Mouse (Mus musculus): Measurements from ENCODE around the gene Hspb6. TPM values are rescaled to one million over a fixed set of nuclear protein-coding genes. Genes with fewer than 3 reads are reported as not detected.

Gene Hspb6
- 5.7 and 7.1 TPM in 2 replicates for polyA plus RNA-seq (2016; fragmentation: Nextera tagmentation; extraction: Ambion mirVana)

DNA sequence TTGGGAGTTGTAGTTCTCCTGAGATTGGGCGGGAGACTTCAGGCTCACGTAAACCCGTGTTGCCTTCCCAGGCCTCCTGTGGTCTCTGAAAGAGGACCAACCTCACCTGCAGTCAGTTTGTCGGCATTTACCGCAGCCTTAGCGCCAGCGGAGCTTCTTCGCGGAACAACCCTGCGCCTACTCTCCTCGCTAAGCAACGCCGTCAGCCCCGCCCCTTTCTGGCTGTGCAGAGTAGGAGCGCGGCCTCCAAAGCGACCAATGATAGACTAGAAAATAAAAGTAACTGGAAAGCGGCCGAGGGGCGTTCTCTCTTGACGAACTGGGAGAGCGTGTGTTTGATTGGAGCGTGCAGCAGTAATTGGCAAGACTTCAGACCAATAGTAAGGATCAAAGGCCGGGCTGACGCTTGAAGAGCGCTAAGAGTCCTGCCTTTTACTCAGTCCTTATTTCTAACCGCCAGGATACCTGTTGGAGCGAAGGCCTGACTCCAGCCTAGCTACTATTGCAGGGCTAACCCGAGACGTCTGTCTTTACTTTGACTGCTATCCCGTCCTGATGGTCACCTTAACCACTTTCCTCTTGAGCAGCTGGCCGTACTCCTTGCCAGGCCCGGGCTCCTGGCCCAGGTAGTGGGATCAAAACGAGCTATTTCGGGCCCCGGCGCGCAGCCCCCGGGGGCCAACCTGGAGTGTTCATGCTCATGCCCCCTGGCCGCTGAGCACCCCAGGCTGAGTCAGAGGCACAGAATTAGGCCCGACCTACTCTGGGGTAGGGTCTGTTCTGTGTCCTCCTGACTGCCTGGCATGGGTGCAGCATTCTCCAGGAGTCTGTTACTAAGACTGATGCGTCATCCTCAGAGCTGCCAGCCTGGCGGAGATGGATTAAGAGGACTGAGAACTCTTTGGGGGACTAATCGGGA lies at the start of gene Hspb6, which contains the start of gene Proser3:
Hspb6 (plus strand) TSS at position 77 of the 919 bp plus-strand sequence.
Proser3 (minus strand) TSS at position 198 of the 919 bp plus-strand sequence.
- WGBS, result 1% methylated on average over 44 of the region's 44 CpGs
- Histone ChIP-seq H3K36me3 (peaks cover 38% of the 10 kb centered on the region), H3K9me3 (replicated peaks) (no peaks in the 10 kb centered on the region), H3K27me3 (0 out of 2 replicates have a peak, but pooled peaks cover 3% of the 10 kb centered on the region), H3K27ac (peak within 1 kb of the TSS; percentile 91), H3K4me2 (replicated peaks) (peak within 1 kb of the TSS; percentile 87), H3K4me3 (peak within 1 kb of the TSS; percentile 61), H3K9ac (peak within 1 kb of the TSS; percentile 75), H3K4me1 (peaks cover 14% of the 10 kb centered on the region)
- ATAC-seq (ENCODE audit: low FRiP score), result peak; percentile 95

DNA sequence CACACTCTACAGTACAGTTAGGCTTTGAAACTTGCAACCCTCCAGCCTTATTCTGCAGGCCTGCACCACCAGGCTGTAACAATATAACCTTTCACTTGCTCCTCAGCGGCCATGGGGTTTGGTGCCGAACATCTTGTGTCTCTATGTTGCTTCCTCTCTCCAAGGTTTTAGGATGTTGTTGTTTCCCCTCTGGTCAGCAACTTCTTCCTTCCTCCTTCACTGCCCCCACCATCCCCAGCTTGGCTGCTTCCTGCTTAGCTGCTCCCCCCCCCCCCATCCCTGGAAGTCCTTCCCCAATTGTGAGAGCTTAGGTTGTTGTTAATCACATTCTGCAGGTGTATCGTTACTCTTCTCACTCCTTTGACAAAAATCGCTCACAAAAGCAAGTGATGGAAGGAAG lies 43.9 kb upstream of the Hspb6 start:
- Histone ChIP-seq H3K9ac (no peak overlapping the region), H3K4me1 (no peaks in the 10 kb centered on the region), H3K27me3 (no peaks in the 10 kb centered on the region), H3K36me3 (no peaks in the 10 kb centered on the region), H3K9me3 (replicated peaks) (no peaks in the 10 kb centered on the region), H3K27ac (no peak overlapping the region), H3K4me2 (replicated peaks) (no peak overlapping the region), H3K4me3 (no peak overlapping the region)
- ATAC-seq (ENCODE audit: low FRiP score), result no peak
- WGBS, result 74% methylated on average over 4 of the region's 4 CpGs

DNA sequence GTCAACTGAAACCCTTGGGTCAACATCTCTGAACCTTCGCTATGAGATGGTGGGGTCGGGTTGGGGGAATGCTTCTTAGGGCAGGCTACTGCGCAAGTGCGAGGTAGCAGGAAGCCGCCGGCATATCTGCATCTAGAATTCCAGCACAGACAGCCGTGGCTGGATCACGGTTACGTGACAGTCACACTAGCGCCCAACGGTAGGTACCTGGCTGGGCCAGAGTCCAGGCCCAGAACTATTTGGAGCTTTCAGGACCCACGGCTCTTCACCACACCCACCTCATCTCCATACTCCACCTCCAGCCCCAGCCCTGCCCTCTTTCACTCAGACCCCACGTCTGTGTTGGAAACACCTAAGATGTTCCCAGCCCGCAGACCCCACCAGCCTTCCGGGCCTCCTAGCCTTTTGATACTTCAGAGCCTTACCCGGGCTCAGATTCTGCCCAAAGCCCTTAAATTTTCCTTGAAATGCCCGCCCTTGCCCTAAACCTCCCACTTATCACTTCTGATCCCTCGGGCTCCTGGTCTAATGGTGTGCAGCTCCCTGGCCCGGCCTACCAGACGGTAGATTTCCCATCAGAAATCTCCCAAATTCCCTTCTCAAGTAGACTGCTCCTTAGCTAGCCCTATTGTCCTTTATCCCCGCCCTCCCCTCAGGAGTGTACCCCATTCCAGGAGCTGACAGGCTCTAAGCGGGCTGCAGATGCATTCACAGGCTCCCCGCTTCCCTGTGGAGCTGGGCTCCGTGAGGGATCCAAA lies 36.8 kb upstream of the Hspb6 start:
- peaks cover 3% of the 10 kb centered on the region; the same call in 1 of the 2 replicates for H3K4me1 ChIP-seq
- H3K4me3 ChIP-seq, result no peak overlapping the region
- ATAC-seq (ENCODE audit: low FRiP score), result no peak
- H3K36me3 ChIP-seq, result no peaks in the 10 kb centered on the region
- no peaks in the 10 kb centered on the region for H3K9me3 ChIP-seq (replicated peaks)
- WGBS, result 59% methylated on average over 24 of the region's 24 CpGs
- H3K27ac ChIP-seq, result no peak overlapping the region
- no peaks in the 10 kb centered on the region for H3K27me3 ChIP-seq
- H3K4me2 ChIP-seq (replicated peaks), result no peak overlapping the region
- H3K9ac ChIP-seq, result no peak overlapping the region

DNA sequence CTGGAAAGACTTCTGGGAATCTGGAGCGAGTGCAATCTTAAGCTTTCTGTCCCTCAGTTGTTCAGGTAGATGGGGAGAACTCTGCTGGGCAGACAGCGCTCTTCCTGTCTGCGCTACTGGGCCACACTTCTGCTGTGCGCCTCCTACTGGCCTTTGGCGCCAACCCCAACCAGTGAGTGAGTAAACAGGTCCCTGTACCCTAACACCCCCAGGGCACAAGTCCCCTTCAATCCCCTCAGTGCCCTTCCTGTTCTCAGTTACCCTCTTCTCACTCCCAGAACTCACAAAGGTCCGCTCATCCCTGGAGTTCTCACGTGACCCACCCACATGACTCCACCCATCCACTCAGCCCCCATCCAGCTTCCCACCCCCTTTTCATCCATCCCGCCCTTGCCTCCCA lies 33.7 kb upstream of the Hspb6 start:
- ATAC-seq (ENCODE audit: low FRiP score), result no peak
- no peak overlapping the region for H3K4me3 ChIP-seq

DNA sequence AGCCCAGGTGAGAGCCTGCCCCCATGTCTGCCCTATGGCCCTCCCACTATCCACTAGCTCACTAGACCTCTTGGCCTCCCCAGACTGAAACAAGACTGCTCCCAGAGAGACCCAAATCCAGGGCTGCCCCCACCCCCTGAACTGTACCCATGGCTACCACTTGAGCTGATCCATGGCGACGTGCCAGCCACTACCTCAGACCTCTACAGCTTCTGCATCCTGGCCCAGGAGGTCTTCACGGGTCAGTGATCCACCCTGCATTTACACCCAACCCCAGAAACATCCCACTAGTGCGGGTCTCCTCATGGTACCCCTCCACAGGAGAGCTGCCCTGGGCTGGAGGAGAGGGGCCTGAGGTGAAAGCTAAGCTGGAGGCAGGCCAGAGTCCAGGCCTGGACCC lies 31.6 kb upstream of the Hspb6 start:
- H3K4me2 ChIP-seq (replicated peaks), result no peak overlapping the region
- 59% methylated on average over 4 of the region's 4 CpGs for WGBS
- peaks cover 35% of the 10 kb centered on the region for H3K36me3 ChIP-seq
- ATAC-seq (ENCODE audit: low FRiP score), result peak; percentile 6; the same call in 1 of the 2 replicates
- no peaks in the 10 kb centered on the region for H3K9me3 ChIP-seq (replicated peaks)
- H3K27me3 ChIP-seq, result no peaks in the 10 kb centered on the region; the same call in 1 of the 2 replicates
- no peak overlapping the region for H3K4me3 ChIP-seq
- no peak overlapping the region for H3K9ac ChIP-seq
- 0 out of 2 replicates have a peak overlapping the region, but pooled peaks have one; percentile 52 for H3K27ac ChIP-seq
- peaks cover 12% of the 10 kb centered on the region for H3K4me1 ChIP-seq

More for the DNA sequence above, 33.7 kb upstream of the Hspb6 start:
- H3K9me3 ChIP-seq (replicated peaks), result no peaks in the 10 kb centered on the region
- no peak overlapping the region for H3K27ac ChIP-seq
- peaks cover 10% of the 10 kb centered on the region for H3K4me1 ChIP-seq
- H3K36me3 ChIP-seq, result peaks cover 15% of the 10 kb centered on the region
- WGBS, result 41% methylated on average over 8 of the region's 8 CpGs
- H3K27me3 ChIP-seq, result no peaks in the 10 kb centered on the region
- H3K4me2 ChIP-seq (replicated peaks), result no peak overlapping the region
- no peak overlapping the region for H3K9ac ChIP-seq

DNA sequence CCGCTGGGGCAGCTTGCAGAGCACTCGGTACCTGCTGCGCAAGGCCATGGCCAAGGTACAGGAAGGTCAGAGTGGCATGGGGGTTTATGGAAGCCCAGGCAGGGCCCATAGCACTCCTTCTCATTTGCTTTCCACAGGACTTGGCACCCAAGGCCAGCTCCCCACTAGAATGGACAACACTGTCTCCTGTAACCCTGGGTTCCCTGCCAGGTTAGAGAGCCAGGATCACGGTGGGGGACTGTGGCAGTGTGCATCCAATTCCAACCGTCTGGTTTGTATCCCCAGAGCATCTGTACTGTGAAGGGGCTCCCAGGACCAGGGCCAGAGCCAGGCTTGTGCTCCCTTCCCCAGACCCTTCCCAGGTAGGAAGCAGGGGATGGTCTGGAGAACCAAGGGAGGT lies 31.1 kb upstream of the Hspb6 start:
- H3K9ac ChIP-seq, result no peak overlapping the region
- WGBS, result 68% methylated on average over 5 of the region's 5 CpGs
- H3K4me2 ChIP-seq (replicated peaks), result no peak overlapping the region
- ATAC-seq (ENCODE audit: low FRiP score), result 0 out of 2 replicates have a peak, but pooled peaks have one; percentile 15
- H3K4me1 ChIP-seq, result peaks cover 12% of the 10 kb centered on the region
- no peaks in the 10 kb centered on the region; the same call in 1 of the 2 replicates for H3K27me3 ChIP-seq
- H3K9me3 ChIP-seq (replicated peaks), result no peaks in the 10 kb centered on the region
- H3K36me3 ChIP-seq, result peaks cover 39% of the 10 kb centered on the region
- peak overlapping the region; percentile 52; the same call in 1 of the 2 replicates for H3K27ac ChIP-seq
- H3K4me3 ChIP-seq, result no peak overlapping the region

DNA sequence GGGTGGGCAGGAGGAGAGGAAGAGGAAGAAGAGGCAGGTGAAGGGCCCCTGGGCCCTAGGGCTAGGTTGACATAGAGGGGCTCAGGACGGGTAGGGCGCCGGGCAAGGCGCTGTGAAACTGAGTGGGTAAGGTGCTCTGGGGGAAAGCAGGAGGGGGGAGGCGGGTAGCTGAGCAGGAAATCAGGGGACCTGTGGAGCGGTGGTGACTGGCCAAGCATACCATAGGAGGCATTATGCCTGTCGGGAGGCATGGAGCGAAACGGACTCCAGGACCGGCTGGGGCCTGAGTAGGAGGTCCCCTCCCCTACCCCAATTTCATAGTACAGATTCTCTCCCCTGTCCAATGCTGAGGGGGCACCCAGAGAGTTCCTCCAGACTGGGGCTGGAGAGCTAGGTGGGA lies 29.1 kb upstream of the Hspb6 start:
- no peak overlapping the region for H3K27ac ChIP-seq
- 77% methylated on average over 10 of the region's 10 CpGs for WGBS
- no peak overlapping the region for H3K4me3 ChIP-seq
- no peak for ATAC-seq (ENCODE audit: low FRiP score)
- H3K36me3 ChIP-seq, result peaks cover 60% of the 10 kb centered on the region
- no peak overlapping the region for H3K4me2 ChIP-seq (replicated peaks)
- H3K4me1 ChIP-seq, result peaks cover 27% of the 10 kb centered on the region
- no peak overlapping the region for H3K9ac ChIP-seq
- no peaks in the 10 kb centered on the region for H3K9me3 ChIP-seq (replicated peaks)
- H3K27me3 ChIP-seq, result no peaks in the 10 kb centered on the region; the same call in 1 of the 2 replicates

DNA sequence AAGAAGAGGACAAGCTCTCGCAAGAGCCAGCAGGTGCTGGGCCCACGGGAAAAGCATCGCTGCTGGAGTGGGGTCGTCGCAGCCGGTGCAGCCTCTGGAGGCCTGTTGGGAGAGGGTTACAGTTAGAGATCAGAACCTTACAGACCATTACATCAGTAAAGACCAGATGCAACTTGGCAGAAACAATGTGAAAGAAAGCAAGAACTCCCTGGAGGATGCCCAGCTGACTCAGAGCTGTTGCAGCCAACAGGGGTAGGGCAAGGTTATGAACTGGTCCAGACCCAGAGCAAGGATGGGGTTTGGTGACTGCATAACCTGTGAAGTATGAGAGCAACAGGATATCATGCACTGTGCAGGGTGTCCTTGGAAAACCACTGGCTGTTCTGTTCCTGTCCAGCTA lies 27.5 kb upstream of the Hspb6 start:
- Histone ChIP-seq H3K36me3 (peaks cover 76% of the 10 kb centered on the region), H3K27me3 (no peaks in the 10 kb centered on the region; the same call in 1 of the 2 replicates), H3K27ac (no peak overlapping the region), H3K9ac (no peak overlapping the region), H3K4me3 (no peak overlapping the region), H3K4me1 (peaks cover 27% of the 10 kb centered on the region), H3K9me3 (replicated peaks) (no peaks in the 10 kb centered on the region), H3K4me2 (replicated peaks) (no peak overlapping the region)
- WGBS, result 72% methylated on average over 6 of the region's 6 CpGs
- ATAC-seq (ENCODE audit: low FRiP score), result no peak

DNA sequence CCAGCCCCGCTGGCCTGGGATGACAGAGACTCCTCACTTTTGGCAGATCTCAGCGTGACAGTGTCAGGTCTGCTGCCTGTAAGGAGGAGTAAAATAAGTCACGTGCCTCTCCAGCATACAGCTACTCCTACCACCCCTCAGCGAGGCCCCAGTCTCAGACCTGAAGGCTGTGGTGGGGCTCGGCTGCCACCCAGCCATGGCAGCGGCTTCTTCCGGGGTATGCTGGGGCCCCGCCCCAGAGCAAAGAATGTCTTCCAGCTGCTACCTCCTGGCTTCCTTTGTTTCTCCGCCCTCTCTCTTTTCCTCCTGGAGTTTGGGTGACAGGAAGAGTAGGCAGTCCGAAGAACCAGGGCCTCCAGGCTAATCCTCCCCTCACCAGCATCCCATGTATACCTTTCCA lies 26.0 kb upstream of the Hspb6 start:
- H3K27me3 ChIP-seq, result no peaks in the 10 kb centered on the region; the same call in 1 of the 2 replicates

DNA sequence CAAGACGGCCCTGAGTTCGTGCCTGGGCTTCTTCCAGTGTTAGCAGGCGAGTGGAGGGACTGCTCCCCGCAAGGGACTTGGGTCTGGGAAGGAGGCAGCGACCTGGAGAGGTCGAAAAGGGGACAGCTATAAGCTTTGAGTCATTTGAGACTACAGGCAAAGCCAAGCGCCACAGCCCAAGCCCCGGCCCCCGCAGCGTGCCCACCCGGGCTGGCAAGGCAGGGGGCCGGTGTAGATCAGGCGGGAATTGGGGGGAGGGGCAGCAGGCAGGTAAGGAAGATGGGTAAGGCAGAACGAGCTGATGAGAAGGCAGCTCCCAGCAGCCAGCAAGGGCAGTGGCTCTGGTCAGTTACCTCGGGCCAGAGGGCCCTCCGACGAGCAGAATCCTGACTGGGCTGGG lies 25.6 kb upstream of the Hspb6 start:
- ATAC-seq (ENCODE audit: low FRiP score), result no peak
- Histone ChIP-seq H3K9ac (peak overlapping the region; percentile 33; the same call in 1 of the 2 replicates), H3K36me3 (peaks cover 95% of the 10 kb centered on the region), H3K4me1 (peaks cover 24% of the 10 kb centered on the region), H3K9me3 (replicated peaks) (no peaks in the 10 kb centered on the region), H3K4me2 (replicated peaks) (no peak overlapping the region), H3K4me3 (no peak overlapping the region), H3K27me3 (no peaks in the 10 kb centered on the region; the same call in 1 of the 2 replicates), H3K27ac (peak overlapping the region; percentile 36; the same call in 1 of the 2 replicates)
- WGBS, result 24% methylated on average over 17 of the region's 17 CpGs

More for the DNA sequence above, 26.0 kb upstream of the Hspb6 start:
- Histone ChIP-seq H3K9ac (0 out of 2 replicates have a peak overlapping the region, but pooled peaks have one; percentile 33), H3K9me3 (replicated peaks) (no peaks in the 10 kb centered on the region), H3K27ac (peak overlapping the region; percentile 36; the same call in 1 of the 2 replicates), H3K4me1 (peaks cover 24% of the 10 kb centered on the region), H3K4me2 (replicated peaks) (no peak overlapping the region), H3K4me3 (no peak overlapping the region), H3K36me3 (peaks cover 90% of the 10 kb centered on the region)
- WGBS, result 30% methylated on average over 10 of the region's 10 CpGs
- ATAC-seq (ENCODE audit: low FRiP score), result no peak

DNA sequence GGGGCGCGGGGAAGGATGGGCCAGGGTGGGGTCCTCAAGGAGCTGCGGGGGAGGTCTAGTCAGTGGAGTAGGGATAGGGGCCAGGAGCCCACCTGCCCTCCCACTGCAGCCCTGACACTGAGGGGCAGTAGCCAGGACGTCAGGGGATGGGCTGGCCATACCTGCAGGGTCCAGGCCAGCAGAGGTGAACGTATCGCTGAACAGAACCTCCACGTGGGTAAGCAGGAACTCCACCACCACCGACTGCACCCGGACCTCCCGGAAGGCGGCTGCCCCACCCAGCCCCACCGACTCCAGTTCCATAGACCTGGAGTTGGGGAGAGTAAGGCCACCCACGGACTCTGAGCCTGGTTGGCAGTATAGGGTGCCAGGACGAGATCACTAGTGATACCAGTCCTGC lies 25.0 kb upstream of the Hspb6 start:
- WGBS, result 85% methylated on average over 14 of the region's 14 CpGs
- Histone ChIP-seq H3K9me3 (replicated peaks) (no peaks in the 10 kb centered on the region), H3K9ac (peak overlapping the region; percentile 33; the same call in 1 of the 2 replicates), H3K27me3 (no peaks in the 10 kb centered on the region; the same call in 1 of the 2 replicates), H3K36me3 (peaks cover 99% of the 10 kb centered on the region), H3K4me2 (replicated peaks) (no peak overlapping the region), H3K27ac (no peak overlapping the region), H3K4me3 (no peak overlapping the region), H3K4me1 (peaks cover 29% of the 10 kb centered on the region)
- no peak for ATAC-seq (ENCODE audit: low FRiP score)

All from hindbrain, embryonic 12.5 days (tissue).